Mouse (Mus musculus) stomach, postnatal 0 days (tissue): Measurements from ENCODE around the gene Tex33.

Source experiments
- CTCF ChIP-seq: IDR thresholded peaks from 2 replicates; pipeline ENCODE4 v1.5.1; 2016; ENCODE audit warnings: antibody characterized with exemption, low read depth, mild to moderate bottlenecking, moderate library complexity
- EP300 ChIP-seq: optimal IDR thresholded peaks from 2 replicates; pipeline ENCODE3; 2016; ENCODE audit warnings: antibody characterized with exemption

GRCm38 (mm10) chr15:78367811-78368210 is 27.9 kb downstream of the Tex33 start:
- TF ChIP-seq EP300 (no peak), CTCF (no peak)
